Comparison of ENCODE assay signal across 30 mouse cellular contexts in the genomic region with DNA sequence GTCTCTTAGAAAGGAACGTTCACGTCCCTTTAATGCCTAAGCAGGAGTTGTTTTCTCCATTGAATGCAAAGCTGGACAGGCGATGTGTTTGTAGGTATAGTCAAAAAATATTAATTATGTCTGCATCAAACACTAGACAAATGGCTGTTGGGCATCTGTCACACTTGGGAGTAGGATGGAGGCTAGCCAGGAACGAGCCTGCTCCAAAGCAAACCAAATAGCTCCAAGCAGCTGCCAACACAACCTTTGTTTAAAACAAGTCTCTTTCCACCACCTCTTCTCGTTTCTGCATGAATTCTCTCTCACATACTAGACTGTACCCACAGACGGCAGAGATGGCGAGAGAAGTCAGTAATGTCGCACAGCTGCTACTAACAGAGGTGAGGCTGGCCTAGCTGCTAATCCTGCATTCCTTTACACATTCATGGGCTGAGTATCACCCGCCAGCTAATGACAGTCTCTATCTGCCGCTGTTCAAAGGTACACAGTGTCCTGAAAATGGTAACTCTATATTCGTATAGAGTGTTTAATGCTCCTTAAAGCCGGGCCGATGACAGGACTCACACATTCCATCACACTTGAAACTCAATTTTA.
DNase-seq lines count a peak whose midpoint lies in the region; ATAC-seq lines count a peak whose summit lies in the region.
"Had no signal": no experiment of that assay in that cellular context is flagged by ENCODE, and none has a peak within 500 bp of the region (broad histone marks: within the 10 kb centered on the region; RNA-seq: fewer than 3 reads in every experiment).

No protein-coding gene starts in this region.

- H3K27ac ChIP-seq in forebrain, embryonic 16.5 days (ENCODE audit: low read length): no peak overlapping the region
- H3K27ac ChIP-seq in forebrain, embryonic 14.5 days (ENCODE audit: low read depth, low read length): no peak overlapping the region
- H3K27ac ChIP-seq in lung, embryonic 16.5 days (ENCODE audit: low read length): peak overlapping the region; percentile 31; the same call in 1 of the 2 replicates
- H3K27ac ChIP-seq in hindbrain, embryonic 11.5 days (ENCODE audit: low read depth, low read length): no peak overlapping the region
- H3K27ac ChIP-seq: forebrain, embryonic 15.5 days; heart, adult 2 months; kidney, embryonic 15.5 days; left cerebral cortex, adult 2 months; limb, embryonic 13.5 days; liver, embryonic 14.5 days; lung, embryonic 15.5 days; macrophage; midbrain, embryonic 13.5 days had no signal

- no peaks in the 10 kb centered on the region for H3K9me3 ChIP-seq in forebrain, embryonic 16.5 days (ENCODE audit: control insufficient read depth, low read length)
- H3K9me3 ChIP-seq in forebrain, embryonic 14.5 days (replicated peaks; ENCODE audit: control insufficient read depth, low read length): no peaks in the 10 kb centered on the region
- no peaks in the 10 kb centered on the region for H3K9me3 ChIP-seq in lung, embryonic 16.5 days (ENCODE audit: control insufficient read depth, low read length)
- H3K9me3 ChIP-seq in hindbrain, embryonic 11.5 days (ENCODE audit: control insufficient read depth, low read length): no peaks in the 10 kb centered on the region
- H3K9me3 ChIP-seq: forebrain, embryonic 15.5 days; G1E; hindbrain, embryonic 10.5 days; kidney, embryonic 15.5 days; limb, embryonic 13.5 days; lung, embryonic 15.5 days; midbrain, embryonic 13.5 days had no signal

- no peak overlapping the region for H3K4me3 ChIP-seq in forebrain, embryonic 16.5 days (replicated peaks; ENCODE audit: low read length)
- no peak overlapping the region for H3K4me3 ChIP-seq in forebrain, embryonic 14.5 days (ENCODE audit: low read depth, low read length)
- H3K4me3 ChIP-seq in lung, embryonic 16.5 days (ENCODE audit: low read length): no peak overlapping the region
- H3K4me3 ChIP-seq in hindbrain, embryonic 11.5 days (ENCODE audit: low read depth, low read length): no peak overlapping the region
- H3K4me3 ChIP-seq: forebrain, embryonic 15.5 days; gastrocnemius, adult 2 months; heart, adult 2 months; hindbrain, embryonic 10.5 days; kidney, embryonic 15.5 days; left cerebral cortex, adult 2 months; limb, embryonic 13.5 days; lung, embryonic 15.5 days; midbrain, embryonic 13.5 days had no signal

- H3K27me3 ChIP-seq in forebrain, embryonic 16.5 days (replicated peaks; ENCODE audit: control insufficient read depth, insufficient read depth, low read length): no peaks in the 10 kb centered on the region
- no peaks in the 10 kb centered on the region for H3K27me3 ChIP-seq in forebrain, embryonic 14.5 days (replicated peaks; ENCODE audit: control insufficient read depth, insufficient read depth, low read length)
- no peaks in the 10 kb centered on the region for H3K27me3 ChIP-seq in lung, embryonic 16.5 days (ENCODE audit: control insufficient read depth, insufficient read depth, low read depth, low read length)
- H3K27me3 ChIP-seq in hindbrain, embryonic 11.5 days (ENCODE audit: control insufficient read depth, insufficient read depth, low read length): no peaks in the 10 kb centered on the region
- H3K27me3 ChIP-seq: forebrain, embryonic 15.5 days; kidney, embryonic 15.5 days; limb, embryonic 13.5 days; lung, embryonic 15.5 days; midbrain, embryonic 13.5 days; Patski had no signal

- DNase-seq in forebrain, embryonic 14.5 days (ENCODE audit: low spot score): no peak
- peak; percentile 47 for DNase-seq in layer of hippocampus, adult 11-12 months (ENCODE audit: low spot score)
- no peak for DNase-seq in layer of hippocampus, adult 9-10 months (ENCODE audit: low spot score)
- no peak for DNase-seq in lung, adult 18-20 months
- DNase-seq in hindbrain, embryonic 11.5 days (ENCODE audit: low spot score): no peak
- DNase-seq: adrenal gland, postnatal 25 days; cerebellum, adult 8-10 months; cerebellum, postnatal 25 days; gastrocnemius, adult 2 months; gastrocnemius, postnatal 36 days; heart, adult 2 months; heart, postnatal 10 days; kidney, adult 18-20 months; kidney, postnatal 25 days; thymus, adult 2 months; thymus, postnatal 36 days had no signal

- no peak overlapping the region for H3K9ac ChIP-seq in forebrain, embryonic 16.5 days (replicated peaks; ENCODE audit: low read depth, low read length)
- no peak overlapping the region for H3K9ac ChIP-seq in forebrain, embryonic 14.5 days (ENCODE audit: low read length)
- H3K9ac ChIP-seq in lung, embryonic 16.5 days (ENCODE audit: low read length): no peak overlapping the region
- H3K9ac ChIP-seq in hindbrain, embryonic 11.5 days (ENCODE audit: low read depth, low read length): no peak overlapping the region
- H3K9ac ChIP-seq: forebrain, embryonic 15.5 days; kidney, embryonic 15.5 days; limb, embryonic 13.5 days; liver, embryonic 14.5 days; lung, embryonic 15.5 days; midbrain, embryonic 13.5 days had no signal

- WGBS in forebrain, embryonic 16.5 days: 61% methylated on average over 13 of the region's 13 CpGs
- 66% methylated on average over 13 of the region's 13 CpGs for WGBS in forebrain, embryonic 14.5 days
- 57% methylated on average over 13 of the region's 13 CpGs for WGBS in lung, embryonic 16.5 days
- 88% methylated on average over 13 of the region's 13 CpGs for WGBS in hindbrain, embryonic 11.5 days

- H3K4me1 ChIP-seq in forebrain, embryonic 16.5 days (replicated peaks; ENCODE audit: control insufficient read depth, insufficient read depth, low read length): peaks cover 13% of the 10 kb centered on the region
- peaks cover 9% of the 10 kb centered on the region for H3K4me1 ChIP-seq in forebrain, embryonic 14.5 days (ENCODE audit: control insufficient read depth, insufficient read depth, low read length)
- H3K4me1 ChIP-seq in lung, embryonic 16.5 days (replicated peaks; ENCODE audit: control insufficient read depth, insufficient read depth, low read length): peaks cover 28% of the 10 kb centered on the region
- no peaks in the 10 kb centered on the region for H3K4me1 ChIP-seq in hindbrain, embryonic 11.5 days (replicated peaks; ENCODE audit: control insufficient read depth, insufficient read depth, low read length)

- H3K36me3 ChIP-seq in forebrain, embryonic 16.5 days (ENCODE audit: control insufficient read depth, insufficient read depth): no peaks in the 10 kb centered on the region
- H3K36me3 ChIP-seq in forebrain, embryonic 14.5 days (ENCODE audit: control insufficient read depth, insufficient read depth, low read length): 0 out of 2 replicates have a peak, but pooled peaks cover 9% of the 10 kb centered on the region
- H3K36me3 ChIP-seq in lung, embryonic 16.5 days (ENCODE audit: control insufficient read depth, insufficient read depth, low read length): no peaks in the 10 kb centered on the region
- no peaks in the 10 kb centered on the region for H3K36me3 ChIP-seq in hindbrain, embryonic 11.5 days (ENCODE audit: control insufficient read depth, insufficient read depth, low read length)
- H3K36me3 ChIP-seq: forebrain, embryonic 15.5 days; G1E; kidney, embryonic 15.5 days had no signal

- H3K4me2 ChIP-seq in forebrain, embryonic 16.5 days (ENCODE audit: low read length): no peak overlapping the region
- no peak overlapping the region for H3K4me2 ChIP-seq in forebrain, embryonic 14.5 days (ENCODE audit: low read length)
- no peak overlapping the region for H3K4me2 ChIP-seq in lung, embryonic 16.5 days (ENCODE audit: low read depth, low read length)
- H3K4me2 ChIP-seq in hindbrain, embryonic 11.5 days (replicated peaks; ENCODE audit: low read depth, low read length): no peak overlapping the region
- H3K4me2 ChIP-seq: forebrain, embryonic 15.5 days; kidney, embryonic 15.5 days; limb, embryonic 13.5 days; lung, embryonic 15.5 days; midbrain, embryonic 13.5 days had no signal

- ATAC-seq in forebrain, embryonic 16.5 days: peak; percentile 21; the same call in 1 of the 2 replicates
- no peak for ATAC-seq in forebrain, embryonic 14.5 days
- no peak for ATAC-seq in lung, embryonic 16.5 days (ENCODE audit: low read depth)
- no peak for ATAC-seq in hindbrain, embryonic 11.5 days (ENCODE audit: low FRiP score)
- ATAC-seq: forebrain, embryonic 15.5 days; hindbrain, embryonic 16.5 days; midbrain, embryonic 13.5 days; Patski had no signal
